Mouse (Mus musculus): ENCODE results near the gene Tekt2.

DNA sequence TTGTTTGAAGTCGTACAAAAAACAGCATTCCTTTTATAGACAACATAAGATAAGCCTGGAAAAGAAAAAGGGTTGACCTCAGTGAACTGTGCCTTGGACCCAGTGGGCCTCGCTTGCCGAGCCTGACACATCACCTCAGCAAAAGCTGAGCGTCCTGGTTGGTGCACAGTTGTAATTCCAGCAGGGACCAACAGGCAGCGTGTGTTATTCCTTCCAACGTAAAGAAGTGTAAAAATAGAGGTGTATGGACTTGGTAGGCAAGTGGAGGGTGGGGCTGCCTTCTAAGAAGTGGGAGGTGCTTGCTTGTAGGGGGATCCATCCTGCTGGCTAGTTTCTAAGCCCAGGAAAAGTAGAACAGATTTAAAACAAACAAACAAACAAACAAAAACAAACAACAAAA lies 548 bp upstream of the Tekt2 start:
- TF ChIP-seq HCFC1 (IDR thresholded peaks at IDR 0.05; ENCODE audit: borderline replicate concordance, insufficient read depth, low read length) = no peak
- no peak for TF ChIP-seq ZC3H11A (IDR thresholded peaks at IDR 0.05; ENCODE audit: borderline replicate concordance, low read depth, low read length)
- TF ChIP-seq MAFK (IDR thresholded peaks at IDR 0.05; ENCODE audit: insufficient read depth, low read depth, low read length) = no peak

All from ES-E14 (cell line).